Mouse (Mus musculus): Measurements from ENCODE around the gene Arhgef3. TPM values are rescaled to one million over a fixed set of nuclear protein-coding genes. Genes with fewer than 3 reads are reported as not detected.

Arhgef3 gene
- polyA plus RNA-seq, 1 experiment from 2014 or later: 1.7 TPM

- peaks cover 16% of the 10 kb centered on the region for H3K4me1 ChIP-seq (replicated peaks)
- no peak overlapping the region for H3K4me2 ChIP-seq (replicated peaks)
- WGBS: 36% methylated on average over 12 of the region's 12 CpGs
- H3K36me3 ChIP-seq: no peaks in the 10 kb centered on the region
- no peaks in the 10 kb centered on the region for H3K9me3 ChIP-seq
- ATAC-seq: no peak
- H3K27ac ChIP-seq: no peak overlapping the region
- no peak overlapping the region for H3K4me3 ChIP-seq (replicated peaks)
- no peak overlapping the region for H3K9ac ChIP-seq (replicated peaks)
- peaks cover 38% of the 10 kb centered on the region for H3K27me3 ChIP-seq
Observed at GRCm38 (mm10) chr14:27338034-27338708, 223.5 kb downstream of the Arhgef3 start.

GRCm38 (mm10) chr14:27340682-27341415, 226.2 kb downstream of the Arhgef3 start:
- Histone ChIP-seq H3K9me3 (no peaks in the 10 kb centered on the region), H3K36me3 (no peaks in the 10 kb centered on the region), H3K27ac (no peak overlapping the region), H3K27me3 (peaks cover 21% of the 10 kb centered on the region), H3K4me3 (replicated peaks) (no peak overlapping the region), H3K4me1 (replicated peaks) (peaks cover 10% of the 10 kb centered on the region), H3K9ac (replicated peaks) (no peak overlapping the region), H3K4me2 (replicated peaks) (no peak overlapping the region)
- ATAC-seq: no peak
- 87% methylated on average over 5 of the region's 5 CpGs for WGBS

GRCm38 (mm10) chr14:27341486-27341885, 226.8 kb downstream of the Arhgef3 start:
- H3K27ac ChIP-seq: no peak overlapping the region
- no peak overlapping the region for H3K4me2 ChIP-seq (replicated peaks)
- H3K9ac ChIP-seq (replicated peaks): no peak overlapping the region
- no peak for ATAC-seq
- 88% methylated on average over 5 of the region's 5 CpGs for WGBS
- H3K4me3 ChIP-seq (replicated peaks): no peak overlapping the region
- peaks cover 3% of the 10 kb centered on the region for H3K4me1 ChIP-seq (replicated peaks)
- H3K36me3 ChIP-seq: no peaks in the 10 kb centered on the region
- no peaks in the 10 kb centered on the region for H3K9me3 ChIP-seq
- H3K27me3 ChIP-seq: peaks cover 14% of the 10 kb centered on the region

- ATAC-seq: no peak
- H3K4me3 ChIP-seq (replicated peaks): no peak overlapping the region
- 77% methylated on average over 2 of the region's 2 CpGs for WGBS
- no peak overlapping the region for H3K27ac ChIP-seq
- peaks cover 5% of the 10 kb centered on the region for H3K27me3 ChIP-seq
- no peaks in the 10 kb centered on the region for H3K4me1 ChIP-seq (replicated peaks)
- H3K4me2 ChIP-seq (replicated peaks): no peak overlapping the region
- H3K9ac ChIP-seq (replicated peaks): no peak overlapping the region
- no peaks in the 10 kb centered on the region for H3K9me3 ChIP-seq
- no peaks in the 10 kb centered on the region for H3K36me3 ChIP-seq
Observed at GRCm38 (mm10) chr14:27342451-27342850, 227.8 kb downstream of the Arhgef3 start.

- no peaks in the 10 kb centered on the region for H3K9me3 ChIP-seq
- no peak overlapping the region for H3K4me2 ChIP-seq (replicated peaks)
- H3K36me3 ChIP-seq: no peaks in the 10 kb centered on the region
- WGBS: 81% methylated on average over 4 of the region's 4 CpGs
- H3K9ac ChIP-seq (replicated peaks): no peak overlapping the region
- H3K27me3 ChIP-seq: no peaks in the 10 kb centered on the region
- no peak for ATAC-seq
- no peak overlapping the region for H3K27ac ChIP-seq
- H3K4me1 ChIP-seq (replicated peaks): no peaks in the 10 kb centered on the region
- no peak overlapping the region for H3K4me3 ChIP-seq (replicated peaks)
Observed at GRCm38 (mm10) chr14:27344250-27344990, 229.7 kb downstream of the Arhgef3 start.

- Histone ChIP-seq H3K27ac (no peak overlapping the region), H3K36me3 (no peaks in the 10 kb centered on the region), H3K4me3 (replicated peaks) (no peak overlapping the region), H3K4me2 (replicated peaks) (no peak overlapping the region), H3K9ac (replicated peaks) (no peak overlapping the region), H3K9me3 (no peaks in the 10 kb centered on the region), H3K4me1 (replicated peaks) (no peaks in the 10 kb centered on the region), H3K27me3 (no peaks in the 10 kb centered on the region)
- no peak for ATAC-seq
- 93% methylated on average over 7 of the region's 7 CpGs for WGBS
Observed at GRCm38 (mm10) chr14:27345051-27345885, 230.6 kb downstream of the Arhgef3 start.

GRCm38 (mm10) chr14:27347224-27347623, 232.5 kb downstream of the Arhgef3 start:
- no peaks in the 10 kb centered on the region for H3K4me1 ChIP-seq (replicated peaks)
- H3K4me3 ChIP-seq (replicated peaks): no peak overlapping the region
- no peaks in the 10 kb centered on the region for H3K9me3 ChIP-seq
- H3K4me2 ChIP-seq (replicated peaks): no peak overlapping the region
- no peak overlapping the region for H3K9ac ChIP-seq (replicated peaks)
- ATAC-seq: no peak
- 53% methylated on average over 3 of the region's 3 CpGs for WGBS
- no peaks in the 10 kb centered on the region for H3K36me3 ChIP-seq
- H3K27ac ChIP-seq: no peak overlapping the region
- H3K27me3 ChIP-seq: no peaks in the 10 kb centered on the region

GRCm38 (mm10) chr14:27347666-27348065, 233.0 kb downstream of the Arhgef3 start:
- no peaks in the 10 kb centered on the region for H3K27me3 ChIP-seq
- H3K4me3 ChIP-seq (replicated peaks): no peak overlapping the region
- no peaks in the 10 kb centered on the region for H3K36me3 ChIP-seq
- WGBS: 71% methylated on average over 5 of the region's 5 CpGs
- no peak overlapping the region for H3K27ac ChIP-seq
- H3K4me2 ChIP-seq (replicated peaks): no peak overlapping the region
- H3K9ac ChIP-seq (replicated peaks): no peak overlapping the region
- H3K9me3 ChIP-seq: no peaks in the 10 kb centered on the region
- H3K4me1 ChIP-seq (replicated peaks): no peaks in the 10 kb centered on the region
- ATAC-seq: no peak

GRCm38 (mm10) chr14:27348088-27348487, 233.4 kb downstream of the Arhgef3 start:
- Histone ChIP-seq H3K27me3 (no peaks in the 10 kb centered on the region), H3K27ac (no peak overlapping the region), H3K9me3 (no peaks in the 10 kb centered on the region), H3K4me1 (replicated peaks) (no peaks in the 10 kb centered on the region), H3K4me3 (replicated peaks) (no peak overlapping the region), H3K4me2 (replicated peaks) (no peak overlapping the region), H3K9ac (replicated peaks) (no peak overlapping the region), H3K36me3 (no peaks in the 10 kb centered on the region)
- WGBS: 88% methylated on average over 2 of the region's 2 CpGs
- ATAC-seq: no peak

- H3K27me3 ChIP-seq: no peaks in the 10 kb centered on the region
- no peak overlapping the region for H3K27ac ChIP-seq
- 82% methylated on average over 4 of the region's 4 CpGs for WGBS
- H3K9ac ChIP-seq (replicated peaks): no peak overlapping the region
- H3K4me3 ChIP-seq (replicated peaks): no peak overlapping the region
- H3K4me2 ChIP-seq (replicated peaks): no peak overlapping the region
- no peak for ATAC-seq
- H3K36me3 ChIP-seq: no peaks in the 10 kb centered on the region
- H3K9me3 ChIP-seq: no peaks in the 10 kb centered on the region
- no peaks in the 10 kb centered on the region for H3K4me1 ChIP-seq (replicated peaks)
Observed at GRCm38 (mm10) chr14:27348656-27349055, 234.0 kb downstream of the Arhgef3 start.

GRCm38 (mm10) chr14:27349120-27349519, 234.4 kb downstream of the Arhgef3 start:
- H3K9ac ChIP-seq (replicated peaks): no peak overlapping the region
- H3K36me3 ChIP-seq: no peaks in the 10 kb centered on the region
- H3K27ac ChIP-seq: no peak overlapping the region
- no peak overlapping the region for H3K4me3 ChIP-seq (replicated peaks)
- no peaks in the 10 kb centered on the region for H3K27me3 ChIP-seq
- WGBS: 97% methylated on average over 3 of the region's 3 CpGs
- no peak overlapping the region for H3K4me2 ChIP-seq (replicated peaks)
- no peaks in the 10 kb centered on the region for H3K9me3 ChIP-seq
- H3K4me1 ChIP-seq (replicated peaks): no peaks in the 10 kb centered on the region
- no peak for ATAC-seq
